Mouse (Mus musculus) hindbrain, postnatal 0 days (tissue): Measurements from ENCODE around the gene Msh5. TPM values are rescaled to one million over a fixed set of nuclear protein-coding genes. Genes with fewer than 3 reads are reported as not detected.

Experiments
- ATAC-seq: fragments of 200-750 bp; cut with Nextera tagmentation; 2 replicates; pipeline ENCODE4 v1.8.0; 2017; ENCODE audit warnings: mild to moderate bottlenecking, moderate TSS enrichment, moderate library complexity
- DNase-seq: peaks from one replicate; pipeline ENCODE4 v3.0.0-alpha.2; 2015; ENCODE audit warnings: low spot score
- H3K27ac ChIP-seq: fragments of 300-500 bp; sonication (generic); 2 replicates; pipeline ENCODE4 v1.5.1; 2014; ENCODE audit warnings: mild to moderate bottlenecking
- H3K27me3 ChIP-seq: fragments of 300-500 bp; sonication (generic); 2 replicates; pipeline ENCODE4 v1.6.1; 2014; ENCODE audit warnings: low read length, mixed read lengths; ENCODE audit not compliant: insufficient read depth
- H3K36me3 ChIP-seq: fragments of 300-500 bp; sonication (generic); 2 replicates; pipeline ENCODE4 v1.6.1; 2014; ENCODE audit warnings: low read length, mixed read lengths; ENCODE audit not compliant: insufficient read depth
- H3K4me1 ChIP-seq: fragments of 300-500 bp; sonication (generic); 2 replicates; pipeline ENCODE4 v1.6.1; 2014; ENCODE audit warnings: antibody characterized with exemption, low read length, mixed read lengths; ENCODE audit not compliant: insufficient read depth
- H3K4me2 ChIP-seq: fragments of 300-500 bp; sonication (generic); 2 replicates; pipeline ENCODE4 v1.6.1; 2014; ENCODE audit warnings: low read depth, mild to moderate bottlenecking, low read length, moderate library complexity, mixed read lengths
- H3K4me3 ChIP-seq: fragments of 300-500 bp; sonication (generic); 2 replicates; pipeline ENCODE4 v1.5.1; 2014; ENCODE audit warnings: low read length
- H3K9ac ChIP-seq: fragments of 300-500 bp; sonication (generic); replicated peaks from 2 replicates; pipeline ENCODE4 v1.6.1; 2014; ENCODE audit warnings: mild to moderate bottlenecking, low read length, moderate library complexity, mixed read lengths
- H3K9me3 ChIP-seq: fragments of 300-500 bp; sonication (generic); 2 replicates; pipeline ENCODE4 v1.6.1; 2016; ENCODE audit warnings: low read length, mixed read lengths
- CTCF ChIP-seq: IDR thresholded peaks from 2 replicates; pipeline ENCODE4 v1.5.1; 2016; ENCODE audit warnings: antibody characterized with exemption, control low read depth, low read depth
- WGBS: fragments of 180-500 bp; shearing (Covaris S2); extraction: QIAGEN DNeasy Blood & Tissue Kit; methylation state at CpG from one replicate; pipeline ENCODE4 v1.1.7; 2014; 5-methylcytosine and 5-hydroxymethylcytosine counted together
- polyA plus RNA-seq: library from polyadenylated mRNA; unstranded; fragments of >200 nt; fragmentation: Nextera tagmentation; extraction: Ambion mirVana; gene quantifications from 2 replicates; pipeline ENCODE4 v1.2.1, GENCODE M21; 2015
- total RNA-seq: library from RNA; depleted of rRNA; stranded (reverse); fragments of >200 nt; gene quantifications from 2 replicates; pipeline ENCODE4 v1.2.3, GENCODE M21; 2014

The Msh5 gene
- total and polyA plus RNA-seq, 2 experiments from 2014 or later, result 3.1 to 6.4 TPM

GRCm38 (mm10) chr17:35079778-35080177 is 33.2 kb upstream of the Msh5 start:
- whole genome bisulfite sequencing, result 64% methylated on average over 9 of the region's 9 CpGs
- H3K9me3 ChIP-seq, result no peaks in the 10 kb centered on the region
- no peaks in the 10 kb centered on the region for H3K27me3 ChIP-seq
- H3K9ac ChIP-seq, result no peak overlapping the region
- no peak overlapping the region for H3K27ac ChIP-seq
- no peaks in the 10 kb centered on the region for H3K36me3 ChIP-seq
- no peak for TF ChIP-seq CTCF
- no peaks in the 10 kb centered on the region for H3K4me1 ChIP-seq
- H3K4me2 ChIP-seq, result no peak overlapping the region
- DNase-seq, result no peak
- H3K4me3 ChIP-seq, result no peak overlapping the region
- ATAC-seq, result no peak

GRCm38 (mm10) chr17:35077786-35078233 is 31.3 kb upstream of the Msh5 start, which contains the start of gene Ly6g6d:
Gene Ly6g6d (minus strand): TSS chr17:35078065.
- peak; percentile 68 for TF ChIP-seq CTCF
- Histone ChIP-seq H3K4me1 (no peaks in the 10 kb centered on the region), H3K4me2 (peak within 1 kb of the TSS; percentile 49), H3K27ac (no peak within 1 kb of the TSS), H3K27me3 (no peaks in the 10 kb centered on the region), H3K36me3 (no peaks in the 10 kb centered on the region), H3K9me3 (no peaks in the 10 kb centered on the region), H3K4me3 (peak within 1 kb of the TSS; percentile 20), H3K9ac (no peak within 1 kb of the TSS; the same call in 1 of the 2 replicates)
- peak; percentile 71; the same call in 1 of the 2 replicates for ATAC-seq
- WGBS, result 11% methylated on average over 14 of the region's 14 CpGs
- peak; percentile 46 for DNase-seq

- H3K9ac ChIP-seq, result no peak overlapping the region
- ATAC-seq, result no peak
- H3K4me2 ChIP-seq, result peak overlapping the region; percentile 49; the same call in 1 of the 2 replicates
- no peak for DNase-seq
- no peaks in the 10 kb centered on the region for H3K27me3 ChIP-seq
- no peaks in the 10 kb centered on the region for H3K9me3 ChIP-seq
- H3K4me1 ChIP-seq, result no peaks in the 10 kb centered on the region
- no peak overlapping the region for H3K4me3 ChIP-seq
- no peaks in the 10 kb centered on the region for H3K36me3 ChIP-seq
- no peak overlapping the region for H3K27ac ChIP-seq
- 39% methylated on average over 2 of the region's 2 CpGs for WGBS
- TF ChIP-seq CTCF, result no peak
Measured at GRCm38 (mm10) chr17:35077285-35077684, 30.7 kb upstream of the Msh5 start.

- H3K9ac ChIP-seq, result no peak within 1 kb of the TSS; the same call in 1 of the 2 replicates
- no peak for TF ChIP-seq CTCF
- DNase-seq (no peak), ATAC-seq (no peak)
- 47% methylated on average over 10 of the region's 10 CpGs for WGBS
- no peaks in the 10 kb centered on the region for H3K27me3 ChIP-seq
- H3K27ac ChIP-seq, result no peak within 1 kb of the TSS
- peak within 1 kb of the TSS; percentile 20 for H3K4me3 ChIP-seq
- H3K36me3 ChIP-seq, result no peaks in the 10 kb centered on the region
- H3K9me3 ChIP-seq, result no peaks in the 10 kb centered on the region
- no peaks in the 10 kb centered on the region for H3K4me1 ChIP-seq
- H3K4me2 ChIP-seq, result peak within 1 kb of the TSS; percentile 49
Measured at GRCm38 (mm10) chr17:35076507-35077176, 30.1 kb upstream of the Msh5 start, which contains the start of gene Ly6g6e. Gene Ly6g6e (plus strand): TSS chr17:35076902.

GRCm38 (mm10) chr17:35074097-35074496 is 27.6 kb upstream of the Msh5 start:
- no peak for TF ChIP-seq CTCF
- ATAC-seq, result no peak
- Histone ChIP-seq H3K9ac (no peak overlapping the region), H3K27ac (no peak overlapping the region), H3K36me3 (no peaks in the 10 kb centered on the region), H3K4me1 (no peaks in the 10 kb centered on the region), H3K4me2 (no peak overlapping the region), H3K4me3 (no peak overlapping the region), H3K27me3 (no peaks in the 10 kb centered on the region), H3K9me3 (no peaks in the 10 kb centered on the region)
- WGBS, result 42% methylated on average over 17 of the region's 17 CpGs
- no peak for DNase-seq

- ATAC-seq, result no peak
- no peaks in the 10 kb centered on the region for H3K9me3 ChIP-seq
- H3K4me3 ChIP-seq, result no peak overlapping the region
- no peak for TF ChIP-seq CTCF
- no peak overlapping the region for H3K9ac ChIP-seq
- no peak for DNase-seq
- H3K27me3 ChIP-seq, result no peaks in the 10 kb centered on the region
- no peaks in the 10 kb centered on the region for H3K4me1 ChIP-seq
- H3K27ac ChIP-seq, result no peak overlapping the region
- WGBS, result 74% methylated on average over 9 of the region's 9 CpGs
- no peak overlapping the region for H3K4me2 ChIP-seq
- H3K36me3 ChIP-seq, result no peaks in the 10 kb centered on the region
Measured at GRCm38 (mm10) chr17:35071454-35071853, 24.9 kb upstream of the Msh5 start.
